Mouse (Mus musculus) mouse trophoblast stem cell (cell line): ENCODE results near the gene Ccl22.

Experiments
- in situ Hi-C, 2 experiments: fragments of 300-500 bp; cut with MseI, MboI; formaldehyde crosslinking; loops; 2 replicates in 1 of 2; 3 replicates in 1 of 2; pipeline ENCODE4 v1.15.1; 2025

Gene Ccl22

DNA sequence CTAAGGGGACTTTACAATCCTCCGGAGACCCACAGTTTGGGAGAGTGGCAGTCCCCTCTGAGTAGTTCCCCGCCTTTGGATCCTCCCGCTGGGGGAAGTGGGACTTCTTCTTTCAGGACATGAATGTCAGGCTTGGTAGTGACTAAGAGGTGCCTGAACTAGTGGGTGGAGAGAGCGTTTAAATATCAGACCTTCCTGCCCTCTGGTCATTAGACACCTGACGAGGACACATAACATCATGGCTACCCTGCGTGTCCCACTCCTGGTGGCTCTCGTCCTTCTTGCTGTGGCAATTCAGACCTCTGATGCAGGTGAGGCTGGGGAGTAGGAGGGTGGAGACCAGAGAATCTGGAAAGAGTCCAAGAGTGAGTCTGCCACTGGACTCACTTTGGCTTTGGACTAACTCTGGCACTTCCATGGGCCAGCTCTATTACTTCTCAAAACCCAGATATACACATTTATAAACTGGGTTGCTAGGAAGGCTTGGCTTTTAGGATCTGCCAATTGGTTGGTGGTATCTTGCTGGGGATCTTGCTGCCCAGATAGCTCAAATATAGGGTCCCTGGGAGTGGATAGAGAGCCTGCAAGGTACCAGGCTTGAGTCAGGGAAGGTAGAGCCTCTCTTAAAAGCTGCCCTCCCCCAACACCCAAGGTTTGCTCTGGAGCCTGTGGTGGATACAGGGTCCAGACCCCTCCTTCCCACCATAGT lies at the start of gene Ccl22:
Gene Ccl22 (plus strand): TSS at position 115 of the 709 bp plus-strand sequence.
- in situ Hi-C loops: no loop called here

DNA sequence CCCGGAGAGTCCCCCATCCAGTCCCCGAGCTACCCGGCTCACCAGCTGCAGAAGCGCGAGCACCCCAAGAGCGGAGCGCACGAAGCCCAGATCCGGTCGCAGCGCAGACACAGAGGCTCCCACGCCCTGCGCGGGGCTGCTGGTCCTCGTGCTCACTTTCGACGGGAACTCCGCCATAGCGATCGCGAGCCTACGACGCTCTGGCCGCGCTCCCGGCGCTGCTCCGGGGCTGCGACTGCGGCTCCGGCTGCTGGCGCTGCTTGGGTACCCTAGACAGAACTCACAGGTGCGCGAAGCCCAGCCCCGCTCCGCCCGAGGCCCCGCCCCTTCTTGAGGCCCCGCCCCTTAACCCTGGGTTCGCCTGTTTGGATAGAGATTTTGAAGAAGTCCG lies 49.4 kb upstream of the Ccl22 start, which contains the start of gene Pllp:
Gene Pllp (minus strand): TSS at position 285 of the 391 bp plus-strand sequence.
- in situ Hi-C loops: no loop called here

DNA sequence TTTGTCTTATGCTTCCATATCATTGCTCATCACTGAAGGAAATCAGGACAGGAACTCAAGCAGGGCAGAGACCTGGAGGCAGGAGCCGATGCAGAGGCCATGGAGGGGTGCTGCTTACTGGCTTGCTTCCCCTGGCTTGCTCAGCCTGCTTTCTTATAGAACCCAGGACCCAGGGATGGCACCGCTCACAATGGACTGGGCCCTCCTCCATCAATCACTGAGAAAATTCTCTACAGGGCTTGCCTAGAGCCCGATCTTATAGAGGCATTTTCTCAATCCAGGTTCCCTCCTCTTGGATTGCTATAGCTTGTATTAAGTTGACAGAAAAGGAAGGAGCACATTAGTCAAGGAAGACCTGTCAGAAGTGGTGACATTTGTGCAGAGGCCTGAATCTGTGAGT lies 48.8 kb upstream of the Ccl22 start:
- in situ Hi-C loops: no loop called here

DNA sequence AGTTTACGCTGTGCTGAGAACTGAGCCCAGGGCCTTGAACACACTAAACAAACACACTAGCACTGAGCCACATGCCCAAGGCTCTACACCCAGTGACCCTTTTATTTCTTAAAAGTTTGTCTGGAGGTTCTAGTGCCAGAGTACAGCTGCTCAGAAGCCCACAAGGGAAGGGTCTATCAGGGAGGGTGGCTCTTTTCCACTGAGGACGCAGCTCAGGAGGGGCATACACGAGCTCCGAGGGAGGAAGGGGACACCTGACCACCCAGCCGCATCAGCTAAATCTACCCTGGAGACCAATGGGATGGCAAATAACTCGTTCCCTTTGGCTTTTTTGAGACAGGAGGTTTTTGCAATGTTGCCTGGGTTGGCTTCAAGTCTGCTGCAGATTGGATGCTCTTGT lies 47.4 kb upstream of the Ccl22 start:
- in situ Hi-C loops: no loop called here

DNA sequence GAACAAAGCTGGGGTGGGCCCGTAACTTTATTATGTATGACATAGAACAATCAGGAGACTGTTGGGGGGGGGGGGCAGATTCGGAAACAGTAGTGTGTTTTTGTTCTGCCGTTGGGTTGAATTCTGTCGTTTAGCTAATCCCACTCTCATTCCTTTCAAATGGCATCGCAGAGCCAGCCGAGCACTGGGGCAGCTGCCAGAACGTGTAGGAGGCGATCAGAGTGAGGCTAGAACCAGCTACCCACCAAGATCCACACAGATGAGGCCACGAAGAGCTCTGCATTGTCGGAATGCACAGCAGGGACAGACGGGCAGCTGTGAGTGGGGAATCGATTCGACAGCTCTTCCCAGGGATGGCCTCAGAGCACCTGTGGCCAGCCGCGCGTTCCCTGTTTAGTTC lies 46.0 kb upstream of the Ccl22 start:
- in situ Hi-C loops: no loop called here

DNA sequence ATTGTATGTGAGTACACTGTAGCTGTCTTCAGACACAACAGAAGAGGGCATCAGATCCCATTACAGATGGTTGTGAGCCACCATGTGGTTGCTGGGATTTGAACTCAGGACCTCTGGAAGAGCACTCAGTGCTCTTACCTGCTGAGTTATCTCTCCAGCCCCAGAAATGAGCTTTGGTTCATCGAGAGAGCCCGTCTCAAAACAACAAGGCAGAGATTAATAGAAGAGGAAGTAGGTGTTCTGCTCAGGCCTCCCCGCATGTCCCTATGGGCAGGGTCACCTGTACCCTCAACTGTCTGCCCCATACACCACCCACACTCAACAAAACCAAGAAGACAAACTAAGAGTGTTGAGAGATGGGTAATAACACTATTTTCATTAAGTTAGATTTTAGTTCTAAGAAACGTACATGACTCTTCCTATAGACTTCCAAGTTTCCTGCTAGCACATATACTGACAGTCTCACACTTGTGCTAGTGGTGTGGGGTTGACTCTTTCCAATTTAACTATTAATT lies 44.9 kb upstream of the Ccl22 start:
- in situ Hi-C loops: loop anchor here (5.0 kb wide), 1 partner anchor 112 kb away; the partner anchor contains the start of gene Ccl17 (in 2 of the 2)

DNA sequence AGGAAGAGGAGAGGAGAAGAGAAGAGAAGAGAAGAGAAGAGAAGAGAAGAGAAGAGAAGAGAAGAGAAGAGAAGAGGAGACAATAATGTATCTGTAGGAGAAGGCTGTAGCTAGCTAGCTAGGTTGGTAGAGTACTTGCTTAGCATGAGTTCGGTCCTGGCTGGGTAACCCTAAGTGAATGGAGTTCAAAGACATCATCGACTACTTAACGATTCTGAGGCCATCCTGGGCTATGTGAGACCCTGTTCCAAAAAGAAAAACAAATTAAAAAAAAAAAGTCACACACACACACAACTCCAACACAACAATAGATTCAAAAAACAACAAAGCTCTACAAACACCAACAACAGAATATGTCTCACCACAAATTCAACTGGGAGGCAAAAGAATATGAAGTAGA lies 43.2 kb upstream of the Ccl22 start:
- in situ Hi-C loops: loop anchor here (5.0 kb wide), 1 partner anchor 110 kb away; the partner anchor contains the start of gene Ccl17 (in 2 of the 2)

DNA sequence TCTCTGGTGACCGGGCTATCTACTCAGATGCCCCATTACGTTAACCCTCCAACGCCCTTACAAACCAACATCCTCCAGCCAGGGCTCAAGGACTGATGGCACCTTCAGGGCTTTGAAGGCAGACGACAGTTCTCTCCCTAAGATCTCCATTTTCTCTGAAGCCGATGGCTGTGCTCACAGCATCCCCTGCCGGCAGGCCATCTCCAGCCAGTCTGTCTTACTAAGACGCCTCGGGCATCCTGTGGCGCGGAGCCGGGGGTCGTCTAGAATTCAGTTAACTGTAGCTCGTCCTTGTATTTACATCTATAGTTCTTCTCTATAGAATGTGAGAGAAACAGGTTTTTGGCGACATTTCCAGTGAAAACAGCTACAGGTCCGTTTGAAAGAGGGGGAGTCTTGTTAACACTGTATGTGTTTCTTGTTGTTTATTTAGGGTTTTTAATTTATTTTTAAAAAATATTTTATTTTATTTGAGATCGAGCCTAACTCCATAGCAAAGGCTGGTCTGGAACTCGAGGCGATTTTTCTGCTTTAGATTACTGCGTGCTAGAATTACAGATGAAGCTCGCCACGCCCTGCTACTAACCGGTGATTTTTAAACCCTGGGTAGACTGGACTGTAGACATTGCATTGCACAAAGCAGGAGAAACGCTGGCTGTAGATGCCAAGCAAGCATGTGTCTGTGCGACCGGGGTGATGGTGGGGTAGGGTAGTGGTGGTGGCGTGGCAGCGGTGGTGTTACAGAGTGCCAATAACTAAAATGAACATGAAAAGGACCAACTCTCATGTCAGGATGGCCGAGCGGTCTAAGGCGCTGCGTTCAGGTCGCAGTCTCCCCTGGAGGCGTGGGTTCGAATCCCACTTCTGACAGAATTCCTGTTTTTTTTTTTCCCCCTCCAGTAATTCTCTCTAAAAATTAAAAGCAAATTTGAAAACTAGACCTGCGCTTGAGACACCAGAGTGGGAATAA lies 42.3 kb upstream of the Ccl22 start:
- in situ Hi-C loops: loop anchor here (5.0 kb wide), 1 partner anchor 109 kb away; the partner anchor contains the start of gene Ccl17 (in 2 of the 2)

DNA sequence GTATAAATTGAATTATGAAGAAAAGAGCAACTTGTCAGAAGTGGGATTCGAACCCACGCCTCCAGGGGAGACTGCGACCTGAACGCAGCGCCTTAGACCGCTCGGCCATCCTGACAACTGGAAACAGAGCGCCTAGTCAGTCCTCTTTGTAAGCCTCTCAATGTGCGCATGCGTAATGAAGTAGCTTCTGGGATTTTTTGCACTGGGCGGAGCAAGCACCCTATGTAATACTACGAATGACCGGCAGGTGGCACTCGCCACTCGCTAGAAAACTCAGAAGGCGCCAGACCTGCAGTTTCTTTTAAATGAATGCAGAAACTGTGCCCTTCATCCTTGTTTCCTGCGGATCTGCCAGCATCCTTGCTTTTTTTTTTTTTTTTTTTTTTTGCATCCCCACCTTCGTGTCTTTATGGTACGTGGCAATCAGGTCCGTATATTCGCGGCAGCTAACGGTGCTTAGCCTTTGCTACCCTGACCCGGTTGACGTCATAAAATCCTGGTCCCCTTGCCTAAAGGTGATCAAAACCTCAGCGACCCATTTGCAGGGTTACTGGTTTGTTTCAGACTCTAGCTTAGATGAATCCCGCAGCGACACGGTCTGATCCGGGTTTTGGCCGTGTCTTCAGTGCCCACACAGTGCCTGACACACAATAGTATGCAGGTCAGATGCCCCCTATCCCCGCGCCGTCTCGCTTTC lies 41.3 kb upstream of the Ccl22 start:
- in situ Hi-C loops: loop anchor here (5.0 kb wide), 1 partner anchor 108 kb away; the partner anchor contains the start of gene Ccl17 (in 2 of the 2)

DNA sequence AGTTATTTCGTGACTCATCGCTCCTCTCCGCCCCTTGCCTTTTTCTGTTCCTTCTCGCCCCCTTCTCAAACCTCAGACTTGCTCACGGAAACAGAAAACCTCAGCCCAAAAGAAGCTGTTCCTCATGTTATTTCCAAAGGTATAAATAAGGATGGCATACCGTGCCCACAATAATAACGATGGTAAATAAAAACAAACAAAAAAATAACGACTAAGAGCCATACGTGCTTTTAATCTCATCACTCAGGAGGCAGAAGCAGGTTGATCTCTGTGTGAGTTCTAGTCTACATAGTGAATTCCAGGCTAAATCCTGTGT lies 40.8 kb upstream of the Ccl22 start:
- in situ Hi-C loops: loop anchor here (5.0 kb wide), 1 partner anchor 108 kb away; the partner anchor contains the start of gene Ccl17 (in 2 of the 2)

DNA sequence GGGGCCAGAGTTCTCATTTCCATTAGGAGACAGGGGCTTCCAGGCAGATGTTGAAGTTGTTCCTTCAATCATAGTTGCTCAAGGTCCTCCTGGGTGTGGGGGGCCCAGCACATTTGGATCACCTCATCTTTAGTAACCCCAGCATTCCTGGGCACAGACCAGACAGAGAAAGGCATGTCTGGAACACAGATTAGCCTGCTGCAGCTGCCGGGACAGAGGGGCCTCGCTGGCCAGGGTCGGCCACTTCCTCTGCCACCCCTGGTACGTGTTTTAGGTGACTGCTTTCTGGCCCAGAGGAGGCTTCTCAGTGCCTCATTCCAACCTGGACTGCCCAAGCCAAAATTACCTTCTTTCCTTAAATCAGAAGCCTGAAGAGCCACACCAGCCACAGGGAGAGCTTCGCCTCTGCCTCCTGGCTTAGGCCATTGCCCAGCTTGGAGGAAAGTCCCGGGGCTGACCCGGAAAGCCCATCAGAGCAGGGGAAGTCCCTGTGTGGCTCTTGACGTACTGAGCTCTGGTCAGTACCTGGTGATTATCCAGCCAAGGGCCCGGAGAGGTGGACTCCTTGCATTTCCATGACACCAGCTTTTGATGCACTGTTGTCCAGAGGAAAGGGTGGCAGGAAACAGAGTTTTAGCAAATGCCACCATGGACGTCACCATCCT lies 39.7 kb upstream of the Ccl22 start:
- in situ Hi-C loops: no loop called here

DNA sequence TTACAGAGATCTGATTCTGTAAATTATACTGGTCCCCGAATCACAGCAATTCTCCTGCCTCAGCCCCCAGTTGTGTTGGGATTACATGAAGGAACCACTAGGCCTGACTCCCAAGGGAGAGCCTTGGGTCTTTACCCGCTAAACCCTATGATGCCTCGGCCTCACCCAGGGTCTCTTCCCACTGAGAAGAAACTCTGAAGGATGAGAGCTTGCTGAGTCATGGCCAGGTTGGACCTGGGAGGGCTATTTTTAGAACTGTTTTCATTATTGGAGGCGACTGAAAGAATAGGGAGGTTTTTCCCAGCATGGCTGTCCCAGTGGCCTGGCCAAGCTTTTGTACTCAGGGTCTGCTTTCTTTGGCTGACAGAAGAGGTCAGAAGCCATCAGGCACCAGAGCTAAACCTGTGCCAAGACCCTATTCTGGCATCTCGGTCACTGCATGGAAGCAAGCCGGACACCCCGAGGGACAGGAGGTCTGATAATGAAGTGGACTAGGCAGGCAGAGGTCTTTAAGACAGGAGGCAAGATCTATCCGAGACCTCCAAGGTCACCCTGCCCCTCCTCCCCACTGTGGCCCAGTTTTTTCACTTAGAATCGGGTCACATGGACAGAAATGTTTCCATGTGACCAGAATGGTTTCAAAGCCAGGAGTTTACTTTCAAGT lies 38.5 kb upstream of the Ccl22 start:
- in situ Hi-C loops: no loop called here

DNA sequence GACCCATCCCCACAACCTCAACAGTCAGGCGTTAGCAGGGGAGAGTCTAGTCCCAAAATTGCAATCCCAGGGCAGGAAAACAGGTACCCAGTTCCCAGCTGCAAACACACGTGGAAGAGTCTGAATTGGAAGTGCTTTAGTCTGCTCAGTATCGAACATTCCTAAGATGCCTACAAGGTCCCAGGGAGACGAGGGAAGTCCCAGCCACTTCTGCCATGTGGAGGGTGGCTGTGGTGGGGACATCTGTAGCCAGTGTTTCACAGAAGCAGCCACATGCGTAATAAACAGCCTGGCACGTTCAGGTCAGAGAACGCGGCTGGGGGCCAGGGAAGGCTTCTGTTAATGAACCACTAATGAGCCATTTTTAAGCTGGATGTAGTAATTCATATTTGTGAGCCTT lies 35.1 kb upstream of the Ccl22 start:
- in situ Hi-C loops: no loop called here

DNA sequence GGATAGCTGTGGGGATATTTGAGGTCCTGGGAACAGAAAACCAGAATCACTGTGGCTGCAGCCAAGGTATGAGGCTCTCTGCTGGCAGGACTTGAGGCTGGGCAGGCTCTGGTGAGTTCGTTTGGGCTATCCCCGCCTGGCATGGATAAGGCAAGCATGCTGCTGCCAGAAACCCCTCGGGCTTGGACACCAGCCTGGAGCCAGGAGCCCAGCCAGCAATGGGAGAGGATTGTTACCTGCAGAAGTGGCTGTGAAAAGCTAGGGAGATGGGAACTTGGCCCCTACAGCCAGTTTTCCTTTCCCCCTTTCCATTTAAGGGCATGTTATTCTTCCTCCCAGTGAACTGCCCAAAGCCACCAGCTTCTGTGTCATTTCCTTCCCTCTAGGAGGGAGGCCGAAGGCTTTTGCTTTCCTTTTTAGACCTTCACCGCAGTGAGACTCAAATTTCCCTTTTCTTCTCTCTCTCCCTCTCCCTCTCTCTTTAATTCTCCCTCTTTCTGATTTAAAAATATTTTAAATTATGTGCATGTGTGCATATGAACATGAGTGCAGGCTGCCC lies 34.2 kb upstream of the Ccl22 start:
- in situ Hi-C loops: no loop called here

DNA sequence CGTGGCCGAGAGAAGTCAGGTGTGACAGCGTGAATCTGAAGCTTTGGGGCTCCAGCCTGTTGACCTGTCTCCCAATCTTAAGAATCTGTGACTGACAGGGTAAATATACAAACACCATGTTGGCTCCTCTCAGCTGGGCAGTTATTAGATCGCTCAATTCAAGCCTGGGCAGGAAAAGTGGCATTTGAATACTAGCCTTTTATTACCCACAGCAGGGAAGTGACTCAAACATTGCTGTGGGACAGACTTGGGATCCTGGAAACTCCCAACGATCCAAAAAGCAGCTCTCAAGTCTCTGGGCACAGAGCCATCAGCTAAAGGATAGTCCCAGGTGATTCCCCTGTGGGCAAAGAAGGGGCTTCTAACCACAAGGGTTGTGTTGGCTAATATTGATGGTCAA lies 30.8 kb upstream of the Ccl22 start:
- in situ Hi-C loops: no loop called here

DNA sequence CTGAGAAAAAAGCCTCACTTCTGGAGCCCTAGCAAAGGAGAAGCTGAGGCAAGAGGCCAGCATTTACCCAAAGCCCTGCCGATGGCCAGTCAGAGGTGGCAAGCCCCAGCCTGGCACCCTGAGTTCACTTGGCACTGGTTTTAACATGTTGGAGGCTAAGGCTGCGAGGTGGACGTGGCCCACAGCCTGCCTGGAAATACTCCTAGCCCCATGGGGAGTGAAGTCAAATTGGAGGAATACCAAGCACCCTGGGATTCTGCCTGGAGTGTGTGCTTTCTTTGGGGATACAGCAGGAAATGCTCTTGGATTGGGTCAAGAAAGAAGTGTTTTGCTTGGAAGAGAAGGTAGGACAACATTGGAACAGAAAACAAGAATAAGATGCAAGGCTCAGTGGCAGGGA lies 29.5 kb upstream of the Ccl22 start:
- in situ Hi-C loops: loop anchor here in 1 of 2 experiments (5.0 kb wide), 1 partner anchor 36 kb away; no protein-coding TSS in a partner anchor

DNA sequence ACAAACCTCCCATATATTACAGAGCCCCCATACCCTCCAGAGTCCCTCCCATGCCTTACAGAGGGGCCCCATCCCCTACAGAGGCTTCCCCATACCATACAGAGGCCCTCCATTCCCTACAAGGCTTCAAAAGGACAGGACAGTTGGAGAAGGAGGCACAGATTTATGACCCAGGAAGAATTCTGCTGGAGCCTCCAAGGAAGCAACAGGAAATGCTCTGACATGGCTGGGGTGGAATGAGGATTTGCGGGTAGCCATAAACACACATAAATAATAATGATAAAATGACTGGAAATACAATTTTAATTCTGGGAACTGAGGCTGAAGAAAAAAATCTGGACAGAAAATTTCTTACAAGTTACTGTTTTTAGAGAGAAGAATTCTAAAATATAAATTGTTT lies 28.5 kb upstream of the Ccl22 start:
- in situ Hi-C loops: loop anchor here in 1 of 2 experiments (5.0 kb wide), 1 partner anchor 35 kb away; no protein-coding TSS in a partner anchor

DNA sequence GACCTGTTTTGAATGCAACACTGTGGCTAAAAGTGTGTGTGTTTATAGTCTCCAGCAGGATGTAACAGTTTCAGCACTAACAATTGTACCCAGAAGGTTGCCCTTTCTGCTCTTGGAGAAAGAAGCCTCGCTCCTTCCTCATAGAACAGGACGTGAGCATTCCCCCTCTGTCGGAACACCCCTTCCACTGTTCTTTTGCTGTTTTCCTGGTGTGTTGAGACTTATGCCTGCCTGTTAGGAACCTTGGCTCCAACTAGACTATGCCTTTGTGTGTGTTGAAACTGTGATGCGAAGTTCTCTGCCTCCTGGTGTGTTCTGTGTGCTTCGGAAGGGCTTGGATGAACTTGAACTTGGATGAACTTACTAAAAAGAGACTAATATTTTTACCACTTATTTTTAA lies 19.4 kb upstream of the Ccl22 start:
- in situ Hi-C loops: no loop called here

DNA sequence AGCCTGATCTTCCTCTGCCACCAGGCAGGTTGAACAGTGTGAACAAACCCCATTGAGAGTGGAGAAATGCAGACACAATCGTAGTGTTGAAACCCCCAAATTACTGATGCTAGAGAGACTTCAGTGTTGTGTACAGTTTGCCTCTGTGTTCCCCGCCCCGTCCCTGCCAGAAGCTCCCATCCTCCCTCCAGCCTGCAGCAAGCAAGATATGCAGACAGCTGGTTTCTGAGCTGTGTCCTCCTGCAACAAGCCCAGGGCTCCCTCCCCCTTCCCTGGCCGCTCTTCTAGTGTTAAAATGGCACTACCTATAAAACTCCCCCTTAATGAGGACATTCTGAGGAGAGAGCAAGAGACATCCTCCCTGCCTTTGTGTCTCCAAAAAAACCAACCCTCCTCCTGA lies 16.1 kb upstream of the Ccl22 start:
- in situ Hi-C loops: no loop called here
